Mouse (Mus musculus) inflammation-experienced regulatory T-cells, adult 16 weeks (primary cell): ENCODE data around the gene Olfr194. TPM values are rescaled to one million over a fixed set of nuclear protein-coding genes. Genes with fewer than 3 reads are reported as not detected.

Experiments used
- polyA plus RNA-seq: library from polyadenylated mRNA; unstranded; fragments of 100-300 nt; shearing (Covaris generic); gene quantifications from one replicate; pipeline ENCODE4 v1.2.1, GENCODE M21; 2017

Olfr194 gene
- not detected for polyA plus RNA-seq

DNA sequence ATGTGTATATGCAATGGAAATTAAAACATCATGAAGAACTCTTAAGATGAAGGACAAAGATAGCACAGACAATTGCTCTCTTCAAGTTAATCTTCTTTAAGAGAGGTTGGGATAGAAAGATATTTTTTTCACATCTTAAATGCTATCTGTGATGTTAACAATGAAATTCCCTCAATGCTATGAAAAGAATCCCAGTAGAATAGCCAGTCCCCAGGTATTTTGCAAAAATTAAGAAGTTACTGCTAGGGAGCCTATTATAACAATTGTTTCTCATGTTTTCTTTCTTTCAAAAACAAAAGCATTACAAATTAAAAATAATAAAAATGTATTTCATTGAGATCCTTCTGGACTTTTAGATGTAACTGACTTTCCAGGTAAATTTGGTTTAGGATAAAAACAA, at the start of gene Olfr194:
Gene Olfr194 (minus strand): TSS at position 101 of the 400 bp plus-strand sequence.

DNA sequence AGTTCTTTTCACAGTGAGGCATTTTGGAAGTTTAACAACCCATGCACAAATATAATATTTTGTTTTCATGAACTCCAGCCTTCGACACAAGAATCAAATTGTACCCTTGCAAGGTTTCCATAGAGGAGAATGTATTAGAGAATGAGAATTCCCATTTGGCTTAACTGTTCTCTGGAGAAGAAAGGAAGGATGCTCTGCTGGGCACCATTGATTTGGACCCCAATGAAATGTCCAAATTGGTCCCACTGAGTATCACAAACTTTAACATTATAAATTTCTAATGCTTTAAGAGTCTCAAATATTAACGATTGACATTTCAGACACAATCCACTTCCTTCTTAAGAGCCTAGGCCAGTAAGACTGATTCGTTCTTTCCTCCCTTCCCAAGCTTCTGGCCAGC, 49.5 kb upstream of the Olfr194 start, which contains the start of gene Olfr196:
Gene Olfr196 (minus strand): TSS at position 101 of the 400 bp plus-strand sequence.

GRCm38 (mm10) chr16:59146746-59147145, 25.9 kb upstream of the Olfr194 start, which contains the start of gene Olfr195:
TSS of gene Olfr195 (plus strand) at chr16:59147046.

GRCm38 (mm10) chr16:59111781-59112180, 9.1 kb downstream of the Olfr194 start, which contains the start of gene Olfr193:
TSS of gene Olfr193 (minus strand) at chr16:59111881.

DNA sequence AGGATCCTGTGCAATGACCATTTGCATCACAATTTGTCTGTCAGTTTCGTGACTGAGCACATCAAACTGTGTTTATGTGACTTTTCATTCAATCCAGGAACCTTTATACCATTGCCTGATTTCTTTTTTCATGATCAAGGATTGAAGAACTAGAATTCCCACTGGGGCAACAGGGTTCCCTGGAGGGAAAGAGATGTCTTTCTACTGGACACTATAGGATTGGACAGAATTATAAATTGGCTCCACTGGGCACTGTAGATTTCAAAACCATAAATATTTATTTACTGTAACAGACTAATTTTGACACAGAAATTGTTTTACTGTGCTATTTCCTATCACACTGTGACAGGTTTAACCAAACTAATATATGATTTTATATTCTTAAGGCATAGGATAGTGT, 31.1 kb downstream of the Olfr194 start, which contains the start of gene Olfr191:
Gene Olfr191 (minus strand): TSS at position 101 of the 400 bp plus-strand sequence.

DNA sequence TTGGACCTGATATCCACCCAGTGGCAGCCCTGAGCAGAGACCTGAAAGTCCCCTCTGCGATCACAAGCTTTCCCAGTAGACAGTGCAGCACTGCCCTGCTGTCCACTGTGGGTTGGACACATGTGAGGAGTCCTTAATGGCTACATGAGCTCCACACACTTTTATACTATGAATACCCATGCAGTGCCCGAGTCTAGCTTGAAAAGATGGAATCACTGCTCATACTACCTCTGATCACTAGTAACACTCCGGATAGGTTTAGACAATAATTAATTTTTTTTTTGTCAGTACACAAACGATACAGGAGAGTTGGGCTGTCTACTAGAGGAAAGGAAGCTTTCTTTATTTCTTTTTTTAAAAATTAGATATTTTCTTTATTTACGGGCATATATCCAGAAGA, 43.0 kb downstream of the Olfr194 start, which contains the start of gene Olfr190:
Gene Olfr190 (minus strand): TSS at position 101 of the 400 bp plus-strand sequence.

Other genes starting within 250 kb of the Olfr194 start
- not detected for gene Olfr177, start 246.3 kb downstream of the Olfr194 start, polyA plus RNA-seq
- gene Olfr178, start 229.0 kb downstream of the Olfr194 start, polyA plus RNA-seq: 0.13 TPM
- not detected for gene Olfr181, start 192.3 kb downstream of the Olfr194 start, polyA plus RNA-seq
- not detected for gene Olfr180, start 191.7 kb downstream of the Olfr194 start, polyA plus RNA-seq
- gene Olfr183, start 125.7 kb downstream of the Olfr194 start, polyA plus RNA-seq: not detected
- gene Olfr186, start 90.8 kb downstream of the Olfr194 start, polyA plus RNA-seq: not detected
- not detected for gene Olfr187, start 81.3 kb downstream of the Olfr194 start, polyA plus RNA-seq
- gene Olfr190, start 43.1 kb downstream of the Olfr194 start, polyA plus RNA-seq: not detected
- not detected for gene Olfr191, start 31.2 kb downstream of the Olfr194 start, polyA plus RNA-seq
- not detected for gene Olfr193, start 9.2 kb downstream of the Olfr194 start, polyA plus RNA-seq
- not detected for gene Olfr195, start 26.0 kb upstream of the Olfr194 start, polyA plus RNA-seq
- gene Olfr196, start 49.4 kb upstream of the Olfr194 start, polyA plus RNA-seq: not detected
- gene Olfr198, start 82.5 kb upstream of the Olfr194 start, polyA plus RNA-seq: not detected
- not detected for gene Olfr199, start 98.7 kb upstream of the Olfr194 start, polyA plus RNA-seq
- not detected for gene Olfr201, start 151.6 kb upstream of the Olfr194 start, polyA plus RNA-seq
- gene Olfr202, start 165.7 kb upstream of the Olfr194 start, polyA plus RNA-seq: not detected
- gene Olfr203, start 177.8 kb upstream of the Olfr194 start, polyA plus RNA-seq: not detected
- gene Olfr204, start 197.2 kb upstream of the Olfr194 start, polyA plus RNA-seq: not detected
- gene Olfr205, start 210.1 kb upstream of the Olfr194 start, polyA plus RNA-seq: not detected
- gene Olfr206, start 228.2 kb upstream of the Olfr194 start, polyA plus RNA-seq: not detected
- gene Olfr209, start 242.9 kb upstream of the Olfr194 start, polyA plus RNA-seq: not detected